Mouse (Mus musculus): ENCODE results near the gene Slc37a3. TPM values are rescaled to one million over a fixed set of nuclear protein-coding genes. Genes with fewer than 3 reads are reported as not detected.

Slc37a3 gene
- total RNA-seq, 2 experiments from 2014 or later, result 1.9 to 14.7 TPM

Other genes with a start within 250 kb of the Slc37a3 start
- gene Kdm7a, start 170.9 kb downstream of the Slc37a3 start, total RNA-seq (2014; fragmentation: Nextera tagmentation), result 8.2 and 15.4 TPM in 2 replicates
- gene Kdm7a, start 170.9 kb downstream of the Slc37a3 start, total RNA-seq (2017), result 17.8 and 18.1 TPM in 2 replicates
- 0.20 and 0.92 TPM in 2 replicates for gene Rab19, start 3.5 kb upstream of the Slc37a3 start, total RNA-seq (2014; fragmentation: Nextera tagmentation)
- 1.1 and 4.4 TPM in 2 replicates for gene Rab19, start 3.5 kb upstream of the Slc37a3 start, total RNA-seq (2017)
- 91.2 and 104 TPM in 2 replicates for gene Mkrn1, start 42.8 kb upstream of the Slc37a3 start, total RNA-seq (2014; fragmentation: Nextera tagmentation)
- 63.3 and 64.2 TPM in 2 replicates for gene Mkrn1, start 42.8 kb upstream of the Slc37a3 start, total RNA-seq (2017)
- gene Dennd2a, start 180.2 kb upstream of the Slc37a3 start, total RNA-seq (2014; fragmentation: Nextera tagmentation), result not detected in 2 replicates
- not detected in 2 replicates for gene Dennd2a, start 180.2 kb upstream of the Slc37a3 start, total RNA-seq (2017)
- 12.0 and 39.5 TPM in 2 replicates for gene Adck2, start 196.2 kb upstream of the Slc37a3 start, total RNA-seq (2014; fragmentation: Nextera tagmentation)
- gene Adck2, start 196.2 kb upstream of the Slc37a3 start, total RNA-seq (2017), result 7.6 and 11.8 TPM in 2 replicates
- 0.96 and 2.5 TPM in 2 replicates for gene Gm42420, start 208.1 kb upstream of the Slc37a3 start, total RNA-seq (2014; fragmentation: Nextera tagmentation)
- gene Gm42420, start 208.1 kb upstream of the Slc37a3 start, total RNA-seq (2017), result not detected in 2 replicates
- gene Ndufb2, start 214.9 kb upstream of the Slc37a3 start, total RNA-seq (2014; fragmentation: Nextera tagmentation), result 159 and 176 TPM in 2 replicates
- gene Ndufb2, start 214.9 kb upstream of the Slc37a3 start, total RNA-seq (2017), result 65.9 and 71.6 TPM in 2 replicates

Measured in megakaryocyte-erythroid progenitor cell, adult 5-6 weeks (primary cell).